Mouse (Mus musculus) cortical plate, adult 2 months (tissue): ENCODE data around the gene Hist1h2ab. TPM values are rescaled to one million over a fixed set of nuclear protein-coding genes. Genes with fewer than 3 reads are reported as not detected.

ENCODE experiments used
- H3K27ac ChIP-seq: fragments of 200-500 bp; 2 replicates; pipeline ENCODE4 v1.5.1; 2012; ENCODE audit warnings: low read length, control low read depth, inconsistent platforms; ENCODE audit not compliant: insufficient read depth
- H3K4me1 ChIP-seq: fragments of 200-500 bp; 2 replicates; pipeline ENCODE4 v1.6.1; 2011; ENCODE audit warnings: low read length; ENCODE audit not compliant: control insufficient read depth, insufficient read depth
- H3K4me3 ChIP-seq: fragments of 200-500 bp; 2 replicates; pipeline ENCODE4 v1.5.1; 2011; ENCODE audit warnings: mild to moderate bottlenecking, low read length, control low read depth; ENCODE audit not compliant: insufficient read depth
- CTCF ChIP-seq: fragments of 200-500 bp; IDR thresholded peaks from 2 replicates; pipeline ENCODE4 v1.5.1; 2011; ENCODE audit warnings: mild to moderate bottlenecking, control low read depth, low read length; ENCODE audit not compliant: insufficient read depth; ENCODE audit errors: extremely low read depth
- POLR2A ChIP-seq: fragments of 200-500 bp; IDR thresholded peaks from 2 replicates; pipeline ENCODE4 v1.6.1; 2011; ENCODE audit warnings: mild to moderate bottlenecking, low read length, control low read depth; ENCODE audit not compliant: insufficient read depth; ENCODE audit errors: extremely low read depth
- polyA plus RNA-seq: library from polyadenylated mRNA; depleted of rRNA; stranded (reverse); fragments of >200 nt; gene quantifications from 2 replicates; pipeline ENCODE4 v1.2.3, GENCODE M21; 2012

The Hist1h2ab gene
- polyA plus RNA-seq, 1 experiment = 1.9 TPM

DNA sequence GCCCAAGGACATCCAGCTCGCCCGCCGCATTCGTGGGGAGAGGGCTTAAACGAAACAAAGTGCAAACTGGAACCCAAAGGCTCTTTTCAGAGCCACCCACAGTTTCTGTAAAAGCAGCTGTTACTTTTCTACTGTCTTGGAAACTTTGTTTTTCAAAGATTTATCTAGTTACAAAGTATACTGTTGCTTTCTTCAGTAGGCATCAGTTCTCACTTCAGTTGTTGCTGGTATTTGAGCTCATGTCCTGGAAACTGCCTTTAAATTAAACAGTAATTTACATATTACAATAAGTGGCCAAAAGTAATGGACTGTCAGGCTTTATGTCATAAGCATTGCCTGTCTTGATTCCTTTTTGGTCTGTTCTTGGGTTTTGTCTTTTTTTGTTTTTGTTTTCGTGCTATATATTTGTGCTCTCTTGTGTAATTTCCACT, 1.8 kb downstream of the Hist1h2ab start:
- TF ChIP-seq POLR2A (no peak), CTCF (no peak)
- H3K4me3 ChIP-seq = no peak overlapping the region
- no peaks in the 10 kb centered on the region for H3K4me1 ChIP-seq
- no peak overlapping the region for H3K27ac ChIP-seq

DNA sequence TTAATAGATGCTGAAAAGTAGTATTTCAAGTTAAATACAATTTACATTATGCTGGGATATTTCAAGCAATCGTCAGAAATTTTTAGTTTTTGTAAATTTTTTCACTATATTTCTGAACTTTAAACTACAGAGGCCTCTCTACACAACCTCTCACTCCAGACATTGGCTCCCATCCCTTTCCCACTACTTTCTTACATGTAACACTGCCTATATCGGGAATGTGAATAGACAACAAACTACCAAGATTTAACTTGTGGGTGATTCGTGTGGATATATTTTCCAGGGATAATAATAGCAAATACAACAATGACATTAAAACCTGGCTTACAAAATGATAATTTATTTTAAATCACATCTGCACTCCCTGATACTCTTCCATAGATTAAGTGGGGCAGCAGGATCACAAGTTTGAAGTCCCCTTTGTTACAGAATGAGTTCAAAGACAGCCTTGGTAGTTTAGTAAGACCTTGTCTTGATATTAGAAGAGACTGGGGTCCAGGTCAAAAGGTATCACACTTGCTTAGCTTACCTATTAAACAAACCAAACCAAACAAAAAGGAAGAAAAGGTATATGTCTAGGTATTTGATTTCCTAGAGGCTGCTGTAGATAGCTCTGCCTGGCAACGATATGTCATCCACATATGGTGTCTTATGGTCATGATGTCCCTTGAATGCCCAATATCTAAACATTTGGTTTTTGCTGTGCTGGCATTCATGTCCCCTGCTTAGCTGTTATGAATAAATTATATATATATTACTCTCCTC, 2.6 kb downstream of the Hist1h2ab start:
- Histone ChIP-seq H3K27ac (no peak overlapping the region), H3K4me1 (no peaks in the 10 kb centered on the region), H3K4me3 (no peak overlapping the region)
- no peak for TF ChIP-seq CTCF
- no peak for TF ChIP-seq POLR2A

DNA sequence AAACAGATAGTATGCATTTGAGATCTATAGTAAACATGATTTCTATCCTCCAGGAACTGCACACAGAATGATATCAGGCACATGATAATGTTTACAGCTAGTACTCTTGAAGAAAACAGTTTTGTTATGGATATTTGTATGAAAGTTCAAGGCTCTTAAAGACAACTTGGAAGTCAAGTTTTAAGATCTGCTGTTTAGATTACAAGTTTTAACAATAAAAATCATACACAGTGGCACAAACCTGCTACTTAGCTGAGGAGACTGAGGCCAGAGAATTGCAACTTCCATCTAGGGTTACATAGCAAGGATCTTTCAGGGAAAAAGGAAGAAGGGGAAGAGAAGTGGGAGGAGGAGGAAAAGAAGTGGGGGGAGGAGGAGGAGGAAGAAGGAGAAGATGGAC, 4.1 kb downstream of the Hist1h2ab start:
- H3K4me3 ChIP-seq = no peak overlapping the region
- H3K27ac ChIP-seq = no peak overlapping the region
- H3K4me1 ChIP-seq = no peaks in the 10 kb centered on the region
- no peak for TF ChIP-seq CTCF
- TF ChIP-seq POLR2A = no peak

DNA sequence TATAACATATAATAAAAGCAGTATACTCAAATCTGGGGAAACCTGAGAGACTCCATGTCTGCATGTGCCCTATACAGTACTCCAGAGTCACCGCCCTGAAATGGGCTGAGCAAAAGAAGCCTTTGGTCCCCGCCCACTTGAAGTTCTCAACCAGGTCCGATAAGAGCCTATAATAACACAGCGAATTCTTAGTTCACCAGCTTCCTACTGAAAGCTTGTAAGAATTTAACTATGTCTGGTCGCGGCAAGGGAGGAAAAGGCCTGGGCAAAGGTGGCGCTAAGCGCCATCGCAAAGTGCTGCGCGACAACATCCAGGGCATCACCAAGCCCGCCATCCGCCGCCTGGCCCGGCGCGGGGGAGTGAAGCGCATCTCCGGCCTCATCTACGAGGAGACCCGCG, 5.9 kb downstream of the Hist1h2ab start, which contains the start of gene Hist1h4b:
Hist1h4b (plus strand) TSS at position 224 of the 400 bp plus-strand sequence.
- peak within 1 kb of the TSS; percentile 32 for H3K27ac ChIP-seq
- no peaks in the 10 kb centered on the region for H3K4me1 ChIP-seq
- peak within 1 kb of the TSS; percentile 51 for H3K4me3 ChIP-seq
- TF ChIP-seq CTCF = no peak
- TF ChIP-seq POLR2A = peak; percentile 93

DNA sequence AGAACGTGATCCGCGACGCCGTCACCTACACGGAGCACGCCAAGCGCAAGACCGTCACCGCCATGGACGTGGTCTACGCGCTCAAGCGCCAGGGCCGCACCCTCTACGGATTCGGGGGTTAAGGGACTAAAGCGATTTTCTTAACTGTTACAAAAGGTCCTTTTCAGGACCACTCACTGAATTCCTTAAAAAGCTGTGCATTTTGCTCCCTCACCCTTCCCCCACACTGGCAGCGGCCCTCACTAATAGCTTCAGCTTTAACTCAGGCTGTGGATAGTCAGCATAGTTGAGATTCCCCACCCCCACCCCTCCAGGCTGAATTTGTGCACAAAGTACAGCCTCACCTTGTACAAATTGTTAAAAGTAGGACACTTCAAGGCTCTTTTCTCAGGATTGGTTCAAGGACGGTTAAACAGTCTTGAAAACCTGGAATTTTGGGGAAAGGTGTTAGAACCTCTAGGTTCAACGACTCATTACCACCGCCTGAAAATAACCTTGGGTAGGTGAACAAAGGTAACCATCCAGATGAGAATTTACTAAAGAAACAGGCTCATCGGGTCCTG, 6.4 kb downstream of the Hist1h2ab start:
- Histone ChIP-seq H3K4me3 (peak overlapping the region; percentile 51), H3K27ac (peak overlapping the region; percentile 32), H3K4me1 (no peaks in the 10 kb centered on the region)
- no peak for TF ChIP-seq CTCF
- no peak for TF ChIP-seq POLR2A

DNA sequence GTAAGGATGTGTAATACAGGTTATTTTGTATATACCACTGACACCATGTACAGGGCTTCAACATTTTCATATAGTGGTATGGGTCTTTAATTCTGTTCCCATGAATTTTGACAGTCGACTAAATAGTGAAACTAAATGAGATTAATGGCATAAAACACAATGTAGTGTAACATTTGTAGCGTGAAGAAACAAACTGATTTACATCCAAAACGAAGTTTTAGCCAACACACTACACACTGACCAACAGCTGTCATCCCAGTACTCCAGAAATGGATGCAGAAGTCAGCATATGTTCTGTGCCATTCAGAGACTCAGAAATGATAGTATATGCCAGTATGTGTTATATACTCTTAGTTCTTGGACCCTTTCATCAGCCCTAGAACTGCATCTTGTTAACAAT, 7.0 kb downstream of the Hist1h2ab start:
- Histone ChIP-seq H3K4me1 (no peaks in the 10 kb centered on the region), H3K4me3 (no peak overlapping the region), H3K27ac (no peak overlapping the region)
- TF ChIP-seq POLR2A = no peak
- no peak for TF ChIP-seq CTCF

DNA sequence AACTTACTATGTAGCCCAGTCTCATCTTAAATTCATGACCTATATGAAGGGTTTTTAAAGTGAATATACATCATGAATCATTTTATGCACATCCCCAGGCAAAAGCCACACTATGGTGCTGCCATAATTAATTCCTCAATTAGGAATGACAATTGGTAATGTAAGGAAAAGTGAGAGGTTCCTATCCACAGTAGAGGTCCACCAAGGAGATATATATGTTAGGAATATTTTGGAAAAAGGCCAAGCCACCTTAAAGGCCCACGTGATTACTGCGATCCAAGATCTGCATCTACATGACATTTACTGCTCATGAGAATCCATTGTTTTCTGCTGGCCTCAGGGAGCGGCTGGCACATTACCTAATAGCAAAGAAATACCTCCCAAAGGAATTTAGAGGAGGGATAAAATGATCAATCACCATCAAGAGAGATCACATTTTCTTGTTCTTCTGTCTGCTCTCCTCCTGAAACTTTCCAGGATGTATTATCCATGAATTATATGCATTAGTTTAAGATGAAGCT, 8.4 kb downstream of the Hist1h2ab start:
- no peak for TF ChIP-seq CTCF
- no peak for TF ChIP-seq POLR2A
- Histone ChIP-seq H3K27ac (no peak overlapping the region), H3K4me3 (no peak overlapping the region), H3K4me1 (no peaks in the 10 kb centered on the region)

DNA sequence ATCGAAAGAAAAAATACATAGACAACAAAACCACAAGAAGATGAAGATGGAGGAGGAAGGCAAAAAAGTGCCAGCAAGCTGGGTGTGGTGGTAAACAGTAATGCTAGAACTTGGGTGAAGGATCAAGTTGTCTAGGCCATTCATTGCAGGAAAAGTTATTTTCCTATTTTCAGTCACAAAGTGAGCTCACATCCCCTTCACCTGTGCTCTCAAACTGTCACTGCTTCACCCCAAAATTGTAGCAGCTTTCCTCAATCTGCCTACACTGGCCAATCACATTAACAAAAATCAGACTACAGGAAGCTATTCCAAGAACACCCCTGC, 9.0 kb downstream of the Hist1h2ab start:
- no peak overlapping the region for H3K4me3 ChIP-seq
- no peaks in the 10 kb centered on the region for H3K4me1 ChIP-seq
- H3K27ac ChIP-seq = no peak overlapping the region
- no peak for TF ChIP-seq CTCF
- TF ChIP-seq POLR2A = no peak

DNA sequence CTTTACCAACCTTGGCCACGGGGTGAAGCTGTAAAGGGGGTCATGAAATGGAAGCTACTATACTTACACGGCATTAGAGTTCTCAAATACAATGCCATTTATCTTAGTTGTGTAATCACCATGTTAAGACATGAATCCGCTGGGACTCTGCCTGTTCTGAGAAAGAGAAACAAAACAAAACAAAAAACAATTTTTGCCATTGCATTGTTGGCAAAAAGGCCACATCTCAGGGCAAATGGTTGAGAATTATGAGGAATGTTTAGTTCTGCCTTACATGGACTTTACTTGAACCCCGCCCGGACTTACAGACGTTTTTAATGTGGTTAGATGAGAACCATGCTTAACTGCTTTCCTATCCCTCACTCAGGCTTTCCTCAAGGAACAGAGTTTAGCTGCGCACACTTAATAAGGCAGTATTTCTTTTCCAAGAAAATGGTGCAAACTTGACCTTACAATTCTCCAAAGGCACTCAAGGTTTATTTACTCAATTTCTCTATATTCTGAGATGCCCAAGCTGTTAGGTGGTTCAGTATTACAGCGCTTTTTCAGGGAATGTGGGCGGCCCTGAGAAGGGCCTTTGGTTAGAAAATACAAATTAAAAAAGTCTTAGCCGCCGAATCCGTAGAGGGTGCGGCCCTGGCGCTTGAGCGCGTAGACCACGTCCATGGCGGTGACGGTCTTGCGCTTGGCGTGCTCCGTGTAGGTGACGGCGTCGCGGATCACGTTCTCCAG, 9.5 kb downstream of the Hist1h2ab start:
- TF ChIP-seq CTCF = no peak
- TF ChIP-seq POLR2A = no peak
- no peaks in the 10 kb centered on the region for H3K4me1 ChIP-seq
- peak overlapping the region; percentile 57; the same call in 1 of the 2 replicates for H3K27ac ChIP-seq
- peak overlapping the region; percentile 36 for H3K4me3 ChIP-seq
